Mouse (Mus musculus): ENCODE measurements around the gene Afg1l.

Afg1l gene

GRCm38 (mm10) chr10:42270277-42271083 lies 207.9 kb downstream of the Afg1l start:
- DNase-seq (ENCODE audit: extremely low read depth, low read depth, low spot score) = no peak

GRCm38 (mm10) chr10:42269281-42270025 lies 208.9 kb downstream of the Afg1l start:
- no peak for DNase-seq (ENCODE audit: extremely low read depth, low read depth, low spot score)

DNA sequence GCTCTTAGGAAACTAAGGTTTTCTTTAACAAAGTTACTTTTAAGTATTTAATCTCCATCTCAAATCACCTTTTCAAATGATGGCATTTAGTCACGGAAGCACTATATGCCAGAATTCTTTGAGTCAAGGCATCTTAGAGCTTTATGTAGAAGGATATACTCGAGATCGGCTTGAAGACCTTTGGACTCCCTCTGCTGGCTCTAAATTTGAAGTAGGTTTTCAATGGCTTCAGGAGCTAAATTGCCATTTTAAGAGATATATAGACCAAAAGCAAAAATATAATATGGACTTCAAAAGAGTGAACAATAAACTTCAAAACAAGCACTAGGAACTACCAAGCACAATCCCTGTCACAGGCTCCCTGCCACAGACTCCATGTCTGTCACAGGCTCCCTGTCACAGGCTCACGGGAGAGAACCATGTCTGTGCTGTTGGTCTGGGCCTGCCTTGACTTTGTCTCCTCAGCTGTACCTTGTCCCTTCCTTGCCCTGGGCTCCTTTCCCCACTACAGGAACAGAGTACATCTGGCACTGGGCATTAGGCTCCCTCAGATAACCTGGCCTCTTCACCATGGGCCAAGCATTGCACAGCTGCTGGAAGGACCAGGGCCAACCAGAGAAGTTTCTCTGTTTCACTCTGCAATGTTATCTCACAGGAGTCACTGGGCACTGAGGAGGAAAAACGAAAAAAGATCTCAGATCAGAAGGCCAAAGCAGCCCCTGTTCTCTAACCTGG lies 210.4 kb downstream of the Afg1l start:
- DNase-seq (ENCODE audit: extremely low read depth, low read depth, low spot score) = no peak

GRCm38 (mm10) chr10:42265021-42265689 lies 213.2 kb downstream of the Afg1l start:
- no peak for DNase-seq (ENCODE audit: extremely low read depth, low read depth, low spot score)

- DNase-seq (ENCODE audit: extremely low read depth, low read depth, low spot score) = no peak
Observed at GRCm38 (mm10) chr10:42264195-42264594, 214.2 kb downstream of the Afg1l start.

GRCm38 (mm10) chr10:42263701-42264100 lies 214.7 kb downstream of the Afg1l start:
- DNase-seq (ENCODE audit: extremely low read depth, low read depth, low spot score) = no peak
